Mouse (Mus musculus) stomach, embryonic 15.5 days (tissue): Measurements from ENCODE around the gene Smg9. TPM values are rescaled to one million over a fixed set of nuclear protein-coding genes. Genes with fewer than 3 reads are reported as not detected.

Experiments
- ATAC-seq: fragments of 200-750 bp; cut with Nextera tagmentation; 2 replicates; pipeline ENCODE4 v1.8.0; 2017; ENCODE audit warnings: low read depth, moderate number of reproducible peaks, moderate TSS enrichment; ENCODE audit not compliant: insufficient read depth, low FRiP score
- H3K27ac ChIP-seq: fragments of 300-500 bp; sonication (generic); 2 replicates; pipeline ENCODE4 v1.5.1; 2015; ENCODE audit warnings: mild to moderate bottlenecking, inconsistent platforms
- H3K27me3 ChIP-seq: fragments of 300-500 bp; sonication (generic); replicated peaks from 2 replicates; pipeline ENCODE4 v1.6.1; 2015; ENCODE audit warnings: inconsistent platforms
- H3K36me3 ChIP-seq: fragments of 300-500 bp; sonication (generic); 2 replicates; pipeline ENCODE4 v1.6.1; 2015; ENCODE audit warnings: inconsistent platforms
- H3K4me1 ChIP-seq: fragments of 300-500 bp; sonication (generic); 2 replicates; pipeline ENCODE4 v1.6.1; 2015; ENCODE audit warnings: inconsistent platforms
- H3K4me2 ChIP-seq: fragments of 300-500 bp; sonication (generic); 2 replicates; pipeline ENCODE4 v1.6.1; 2015; ENCODE audit warnings: mild to moderate bottlenecking, inconsistent platforms
- H3K4me3 ChIP-seq: fragments of 300-500 bp; sonication (generic); replicated peaks from 2 replicates; pipeline ENCODE4 v1.5.1; 2015; ENCODE audit warnings: inconsistent platforms
- H3K9ac ChIP-seq: fragments of 300-500 bp; sonication (generic); 2 replicates; pipeline ENCODE4 v1.6.1; 2015; ENCODE audit warnings: inconsistent platforms
- H3K9me3 ChIP-seq: fragments of 300-500 bp; sonication (generic); 2 replicates; pipeline ENCODE4 v1.6.1; 2016; ENCODE audit warnings: inconsistent platforms
- WGBS: fragments of 180-500 bp; shearing (Covaris S2); methylation state at CpG from one replicate; pipeline ENCODE4 v1.1.7; 2015; 5-methylcytosine and 5-hydroxymethylcytosine counted together
- polyA plus RNA-seq: library from polyadenylated mRNA; unstranded; fragments of >200 nt; fragmentation: Nextera tagmentation; extraction: Ambion mirVana; gene quantifications from 2 replicates; pipeline ENCODE4 v1.2.1, GENCODE M21; 2015

Smg9 gene
- polyA plus RNA-seq, 1 experiment from 2014 or later = 20.9 TPM

DNA sequence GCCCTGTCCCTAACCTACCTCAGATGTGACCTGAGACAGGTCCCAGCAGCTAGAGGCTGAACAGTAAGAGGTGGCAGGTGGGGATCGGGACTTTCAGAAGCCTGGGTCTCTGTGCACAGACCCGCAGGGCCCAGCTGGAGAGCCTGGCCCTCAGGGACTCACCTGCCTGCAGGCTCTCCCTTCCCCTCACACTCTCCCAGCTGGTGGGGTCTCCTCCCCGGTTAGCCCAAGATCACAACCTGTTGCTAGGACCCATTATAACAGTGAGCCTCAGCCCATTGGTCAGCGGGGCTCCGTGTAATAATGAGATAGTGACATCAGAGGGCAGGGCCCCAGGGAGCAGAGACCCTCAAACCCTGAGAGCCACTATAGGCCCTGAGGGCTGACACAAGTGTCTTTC, 35.9 kb downstream of the Smg9 start:
- Histone ChIP-seq H3K9ac (no peak overlapping the region), H3K4me2 (no peak overlapping the region), H3K4me1 (no peaks in the 10 kb centered on the region), H3K9me3 (no peaks in the 10 kb centered on the region), H3K27me3 (peaks cover 9% of the 10 kb centered on the region), H3K36me3 (no peaks in the 10 kb centered on the region), H3K27ac (no peak overlapping the region), H3K4me3 (no peak overlapping the region)
- ATAC-seq = no peak
- WGBS = 72% methylated on average over 5 of the region's 5 CpGs

- 62% methylated on average over 10 of the region's 10 CpGs for WGBS
- Histone ChIP-seq H3K4me2 (no peak overlapping the region), H3K36me3 (no peaks in the 10 kb centered on the region), H3K4me1 (no peaks in the 10 kb centered on the region), H3K9ac (no peak overlapping the region), H3K27ac (no peak overlapping the region), H3K4me3 (no peak overlapping the region), H3K9me3 (no peaks in the 10 kb centered on the region), H3K27me3 (peaks cover 5% of the 10 kb centered on the region)
- ATAC-seq = no peak
Measured at GRCm38 (mm10) chr7:24437981-24438380, 38.6 kb downstream of the Smg9 start.

DNA sequence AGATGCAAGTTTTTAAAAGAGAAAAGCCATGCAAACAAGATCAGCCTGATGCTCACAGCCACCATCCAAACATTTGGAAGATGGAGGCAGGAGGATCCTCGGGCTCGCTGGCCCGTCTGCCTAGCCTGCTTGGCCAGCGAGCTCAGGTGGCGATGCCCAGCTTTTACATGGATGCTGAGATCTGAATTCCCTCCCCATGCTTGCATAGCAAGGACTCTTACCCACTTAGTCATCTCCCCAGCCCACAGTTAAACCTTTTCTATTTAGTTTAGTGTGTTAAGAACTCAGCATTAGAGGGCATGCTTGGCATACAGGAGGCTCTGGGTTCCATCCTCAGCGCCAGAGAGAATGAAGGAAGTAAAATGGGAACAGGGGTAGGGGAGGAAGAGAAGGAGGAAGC, 39.8 kb downstream of the Smg9 start:
- no peaks in the 10 kb centered on the region for H3K36me3 ChIP-seq

GRCm38 (mm10) chr7:24439891-24440290, 40.5 kb downstream of the Smg9 start:
- no peak overlapping the region for H3K9ac ChIP-seq
- WGBS = 66% methylated on average over 7 of the region's 7 CpGs
- H3K4me3 ChIP-seq = no peak overlapping the region
- no peak for ATAC-seq
- H3K4me1 ChIP-seq = no peaks in the 10 kb centered on the region
- H3K27ac ChIP-seq = no peak overlapping the region
- H3K27me3 ChIP-seq = no peaks in the 10 kb centered on the region
- no peak overlapping the region for H3K4me2 ChIP-seq
- H3K36me3 ChIP-seq = no peaks in the 10 kb centered on the region
- no peaks in the 10 kb centered on the region for H3K9me3 ChIP-seq

More for the DNA sequence above, 39.8 kb downstream of the Smg9 start:
- Histone ChIP-seq H3K9me3 (no peaks in the 10 kb centered on the region), H3K9ac (no peak overlapping the region), H3K27ac (no peak overlapping the region), H3K4me3 (no peak overlapping the region), H3K4me1 (no peaks in the 10 kb centered on the region), H3K27me3 (no peaks in the 10 kb centered on the region), H3K4me2 (no peak overlapping the region)
- ATAC-seq = no peak
- 85% methylated on average over 6 of the region's 6 CpGs for WGBS

DNA sequence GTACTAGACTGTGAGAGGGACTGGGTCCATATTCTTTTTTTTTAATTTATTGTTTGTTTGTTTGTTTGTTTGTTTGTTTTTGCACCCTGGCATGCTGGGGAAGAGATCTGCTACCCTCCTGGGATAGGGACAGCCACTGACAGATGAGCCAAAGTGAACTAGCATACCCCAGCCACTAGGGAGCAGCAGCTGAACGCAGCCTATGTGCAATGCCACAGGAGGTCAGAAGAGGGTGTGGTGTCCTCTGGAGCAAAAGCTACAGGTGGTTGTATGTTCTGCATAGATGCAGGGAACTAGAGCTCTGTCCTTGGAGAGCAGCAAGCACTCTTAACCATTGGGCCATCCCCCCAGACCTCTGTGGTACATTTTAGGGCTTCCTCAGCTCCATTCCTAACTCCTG, 42.4 kb downstream of the Smg9 start:
- Histone ChIP-seq H3K4me2 (no peak overlapping the region), H3K9ac (no peak overlapping the region), H3K4me3 (no peak overlapping the region), H3K27ac (no peak overlapping the region), H3K36me3 (no peaks in the 10 kb centered on the region), H3K4me1 (no peaks in the 10 kb centered on the region), H3K27me3 (no peaks in the 10 kb centered on the region), H3K9me3 (no peaks in the 10 kb centered on the region)
- ATAC-seq = no peak
- whole genome bisulfite sequencing = 27% methylated on average over 1 of the region's 1 CpGs

DNA sequence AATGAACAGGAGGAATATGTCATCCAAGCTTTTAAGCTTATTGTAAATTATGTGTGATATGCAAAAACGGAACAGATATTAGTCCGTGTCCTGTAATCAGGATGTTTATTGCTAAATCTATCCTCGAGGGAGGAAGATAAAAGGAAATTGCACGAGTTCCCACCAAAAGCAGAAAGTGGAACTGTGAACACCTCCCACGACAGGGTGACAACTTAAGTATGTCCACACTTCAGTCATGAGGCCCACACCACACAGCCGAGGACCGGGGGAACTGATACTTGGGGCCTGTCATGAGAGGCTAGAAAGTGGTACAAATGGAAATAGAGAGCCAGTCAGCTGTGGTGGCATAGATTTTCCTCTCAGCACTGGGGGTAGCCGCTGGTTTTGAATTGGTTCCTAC, 42.9 kb downstream of the Smg9 start:
- Histone ChIP-seq H3K4me1 (no peaks in the 10 kb centered on the region), H3K9me3 (no peaks in the 10 kb centered on the region), H3K27me3 (no peaks in the 10 kb centered on the region), H3K27ac (no peak overlapping the region), H3K4me2 (no peak overlapping the region), H3K4me3 (no peak overlapping the region), H3K9ac (no peak overlapping the region), H3K36me3 (no peaks in the 10 kb centered on the region)
- WGBS = 55% methylated on average over 8 of the region's 8 CpGs
- ATAC-seq = no peak

DNA sequence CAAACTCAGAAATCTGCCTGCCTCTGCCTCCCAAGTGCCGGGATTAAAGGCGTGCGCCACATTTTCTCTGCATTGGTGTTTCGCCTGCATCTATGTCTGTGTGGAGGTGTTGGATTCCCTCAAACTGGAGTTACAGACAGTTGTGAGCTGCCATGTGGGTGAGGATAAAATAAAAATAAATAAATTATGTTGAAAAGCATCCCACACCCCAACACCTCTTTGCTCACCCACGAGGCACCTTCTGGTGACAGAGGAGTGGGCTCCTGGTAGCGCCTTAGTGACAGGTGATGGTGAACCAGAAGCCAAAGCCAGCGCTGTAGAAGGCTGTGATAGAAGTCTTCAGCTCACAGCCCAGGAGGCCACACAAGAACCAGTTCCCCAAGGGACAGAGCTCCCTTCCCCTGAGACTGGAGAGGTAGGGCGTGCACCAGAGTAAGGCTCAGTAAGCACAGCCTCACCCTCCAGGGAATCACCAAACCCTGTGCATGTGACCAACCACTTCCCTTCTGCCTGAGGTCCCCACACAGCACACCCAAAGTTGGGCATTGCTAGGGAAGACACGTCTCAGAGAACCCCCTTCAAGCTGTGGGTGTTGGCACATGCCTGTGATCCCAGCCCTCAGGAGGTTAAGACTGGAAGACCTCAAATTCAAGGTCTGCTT, 46.0 kb downstream of the Smg9 start:
- Histone ChIP-seq H3K27ac (0 out of 2 replicates have a peak overlapping the region, but pooled peaks have one; percentile 31), H3K27me3 (no peaks in the 10 kb centered on the region)
- 0 out of 2 replicates have a peak, but pooled peaks have one; percentile 6 for ATAC-seq

GRCm38 (mm10) chr7:24446697-24447340, 47.4 kb downstream of the Smg9 start:
- H3K4me2 ChIP-seq = no peak overlapping the region
- no peaks in the 10 kb centered on the region for H3K27me3 ChIP-seq
- no peak overlapping the region for H3K9ac ChIP-seq
- H3K36me3 ChIP-seq = no peaks in the 10 kb centered on the region
- H3K4me3 ChIP-seq = no peak overlapping the region
- peak overlapping the region; percentile 5; the same call in 1 of the 2 replicates for H3K27ac ChIP-seq
- H3K4me1 ChIP-seq = 0 out of 2 replicates have a peak, but pooled peaks cover 4% of the 10 kb centered on the region
- H3K9me3 ChIP-seq = no peaks in the 10 kb centered on the region
- WGBS = 63% methylated on average over 7 of the region's 7 CpGs
- no peak for ATAC-seq

More for the DNA sequence above, 46.0 kb downstream of the Smg9 start:
- no peaks in the 10 kb centered on the region for H3K9me3 ChIP-seq
- WGBS = 87% methylated on average over 9 of the region's 9 CpGs
- H3K4me2 ChIP-seq = no peak overlapping the region
- H3K4me1 ChIP-seq = 0 out of 2 replicates have a peak, but pooled peaks cover 4% of the 10 kb centered on the region
- no peak overlapping the region for H3K9ac ChIP-seq
- H3K36me3 ChIP-seq = no peaks in the 10 kb centered on the region
- H3K4me3 ChIP-seq = no peak overlapping the region

DNA sequence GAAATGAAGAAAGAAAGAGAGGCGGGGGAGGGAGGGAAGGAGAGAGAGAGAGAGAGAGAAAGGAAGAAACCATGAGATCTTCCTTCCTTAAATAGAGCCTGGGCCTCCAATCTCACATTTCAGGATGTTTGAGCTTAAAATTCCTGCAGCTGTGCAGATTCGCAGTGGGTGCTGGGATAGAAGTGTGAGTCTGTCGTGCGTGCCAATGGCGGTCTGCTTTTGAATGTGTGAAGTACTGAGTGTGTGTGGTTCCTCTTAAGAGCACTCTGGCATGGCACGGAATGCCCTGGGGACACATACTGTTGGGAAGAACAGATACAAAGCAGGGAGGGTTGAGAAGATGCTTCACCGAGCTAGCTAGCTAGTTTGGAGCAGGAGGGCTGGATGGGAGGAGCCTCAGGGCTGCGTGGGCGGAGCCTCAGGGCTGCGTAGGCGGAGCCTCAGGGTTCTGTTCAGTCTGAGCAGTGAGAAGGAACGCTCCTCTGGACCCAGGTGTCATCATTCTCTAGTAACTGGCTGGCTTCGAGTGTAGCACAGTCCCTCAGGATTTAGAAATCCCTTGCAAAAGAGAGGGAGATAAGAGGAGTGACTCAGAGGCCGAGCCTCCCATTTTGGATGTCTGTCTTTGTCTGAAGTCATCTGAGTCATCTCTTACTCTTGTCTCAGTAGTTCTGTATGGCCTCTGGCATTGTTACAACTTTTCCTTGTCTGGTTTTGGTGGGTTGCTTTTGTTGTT, 49.5 kb downstream of the Smg9 start:
- H3K4me2 ChIP-seq = no peak overlapping the region
- H3K36me3 ChIP-seq = no peaks in the 10 kb centered on the region
- H3K27ac ChIP-seq = no peak overlapping the region
- H3K9ac ChIP-seq = no peak overlapping the region
- 0 out of 2 replicates have a peak, but pooled peaks cover 4% of the 10 kb centered on the region for H3K4me1 ChIP-seq
- ATAC-seq = no peak
- 48% methylated on average over 14 of the region's 14 CpGs for WGBS
- no peak overlapping the region for H3K4me3 ChIP-seq
- H3K9me3 ChIP-seq = no peaks in the 10 kb centered on the region
- no peaks in the 10 kb centered on the region for H3K27me3 ChIP-seq

- Histone ChIP-seq H3K4me1 (0 out of 2 replicates have a peak, but pooled peaks cover 4% of the 10 kb centered on the region), H3K27ac (no peak overlapping the region), H3K4me2 (no peak overlapping the region), H3K4me3 (no peak overlapping the region), H3K36me3 (no peaks in the 10 kb centered on the region), H3K9me3 (no peaks in the 10 kb centered on the region), H3K27me3 (no peaks in the 10 kb centered on the region), H3K9ac (no peak overlapping the region)
- ATAC-seq = no peak
- WGBS = 50% methylated on average over 9 of the region's 9 CpGs
Measured at GRCm38 (mm10) chr7:24450585-24451017, 51.2 kb downstream of the Smg9 start.

DNA sequence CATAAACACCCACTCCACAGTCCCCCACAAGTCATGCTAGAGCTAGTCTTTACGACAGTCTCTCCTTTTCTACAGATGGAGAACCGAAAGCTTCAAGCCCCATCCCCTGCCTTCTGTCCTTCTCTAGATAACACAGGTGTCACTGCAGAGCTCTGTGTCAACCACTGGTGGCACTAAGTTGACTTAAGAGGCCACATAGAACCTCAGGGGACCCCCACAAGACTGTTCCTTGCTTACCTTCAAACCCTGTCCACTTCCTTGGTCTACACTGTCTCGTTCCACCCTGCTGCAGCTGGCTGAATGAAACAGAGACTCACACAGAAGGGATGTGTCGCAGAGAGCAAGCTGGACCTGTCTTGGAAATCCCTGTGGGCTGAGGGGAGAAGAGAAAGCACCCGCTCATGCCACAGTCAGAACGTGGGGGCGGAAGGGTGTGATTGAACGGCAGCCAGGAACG, 52.5 kb downstream of the Smg9 start, which contains the start of gene Irgc1:
TSS of gene Irgc1 (minus strand) at position 443 of the 457 bp plus-strand sequence.
- Histone ChIP-seq H3K36me3 (no peaks in the 10 kb centered on the region), H3K27ac (no peak within 1 kb of the TSS), H3K27me3 (no peaks in the 10 kb centered on the region), H3K9ac (no peak within 1 kb of the TSS), H3K9me3 (no peaks in the 10 kb centered on the region), H3K4me2 (no peak within 1 kb of the TSS), H3K4me3 (no peak within 1 kb of the TSS), H3K4me1 (0 out of 2 replicates have a peak, but pooled peaks cover 4% of the 10 kb centered on the region)
- 68% methylated on average over 9 of the region's 9 CpGs for WGBS
- no peak for ATAC-seq

- H3K36me3 ChIP-seq = no peaks in the 10 kb centered on the region
- no peak for ATAC-seq
- no peaks in the 10 kb centered on the region for H3K9me3 ChIP-seq
- no peak overlapping the region for H3K9ac ChIP-seq
- H3K4me1 ChIP-seq = no peaks in the 10 kb centered on the region
- WGBS = 71% methylated on average over 2 of the region's 2 CpGs
- H3K4me2 ChIP-seq = no peak overlapping the region
- H3K27ac ChIP-seq = no peak overlapping the region
- H3K27me3 ChIP-seq = no peaks in the 10 kb centered on the region
- H3K4me3 ChIP-seq = no peak overlapping the region
Measured at GRCm38 (mm10) chr7:24454199-24454598, 54.8 kb downstream of the Smg9 start.
